Mouse (Mus musculus) MEL (cell line): ENCODE results near the gene Rbms3.

Experiments
- CTCF ChIP-seq, 3 experiments: IDR thresholded peaks in 2 of 3; conservative IDR thresholded peaks in 1 of 3; 2 replicates each; pipeline ENCODE4 v1.5.1; 2011 to 2012; ENCODE audit warnings: low read length in 3 of 3, low read depth in 2 of 3, mild to moderate bottlenecking in 2 of 3, improper control_type of control experiment in 1 of 3, inconsistent platforms in 1 of 3, mixed read lengths in 1 of 3, moderate library complexity in 1 of 3; ENCODE audit not compliant: control insufficient read depth in 1 of 3, insufficient read depth in 1 of 3, poor library complexity in 1 of 3, severe bottlenecking in 1 of 3
- HCFC1 ChIP-seq: IDR thresholded peaks from 2 replicates; pipeline ENCODE4 v1.6.1; 2012; ENCODE audit warnings: low read depth, mild to moderate bottlenecking, inconsistent platforms, low read length, improper control_type of control experiment, moderate library complexity
- MAFK ChIP-seq: IDR thresholded peaks from 2 replicates; pipeline ENCODE4 v1.6.1; 2011; ENCODE audit warnings: low read depth, mild to moderate bottlenecking, low read length, improper control_type of control experiment, borderline replicate concordance
- MXI1 ChIP-seq: IDR thresholded peaks from 2 replicates; pipeline ENCODE4 v1.6.1; 2011; ENCODE audit warnings: mild to moderate bottlenecking, low read depth, low read length, improper control_type of control experiment
- MYC ChIP-seq: IDR thresholded peaks from 2 replicates; pipeline ENCODE4 v1.6.1; 2011; ENCODE audit warnings: low read depth, mild to moderate bottlenecking, low read length, improper control_type of control experiment, moderate library complexity

- TF ChIP-seq MYC: no peak
- no peak for TF ChIP-seq CTCF (IDR thresholded peaks at IDR 0.05 in 2 of 3, conservative IDR thresholded peaks at IDR 0.05 in 1 of 3; ENCODE audit: control insufficient read depth in 1 of 3, insufficient read depth in 1 of 3, low read depth in 2 of 3, low read length in 3 of 3, poor library complexity in 1 of 3, severe bottlenecking in 1 of 3)
- no peak for TF ChIP-seq HCFC1
- no peak for TF ChIP-seq MAFK
- no peak for TF ChIP-seq MXI1
These were observed 437.6 kb downstream of the Rbms3 start for GRCm38 (mm10) chr9:117192093-117192492.
